Mouse (Mus musculus): ENCODE data around the gene Ccn2. TPM values are rescaled to one million over a fixed set of nuclear protein-coding genes. Genes with fewer than 3 reads are reported as not detected.

Ccn2 gene
- polyA plus RNA-seq, 1 experiment from 2014 or later: 14.3 TPM

Other genes starting within 250 kb of the Ccn2 start
- 3.0 and 3.1 TPM in 2 replicates for gene Enpp1, start 116.7 kb downstream of the Ccn2 start, polyA plus RNA-seq (2015; fragmentation: Nextera tagmentation; extraction: Ambion mirVana)
- 1.9 and 2.0 TPM in 2 replicates for gene Enpp3, start 247.4 kb downstream of the Ccn2 start, polyA plus RNA-seq (2015; fragmentation: Nextera tagmentation; extraction: Ambion mirVana)

Data from lung, embryonic 15.5 days (tissue).